Mouse (Mus musculus): ENCODE measurements around the gene Atf6. TPM values are rescaled to one million over a fixed set of nuclear protein-coding genes. Genes with fewer than 3 reads are reported as not detected.

The Atf6 gene
- polyA plus RNA-seq, 1 experiment = 9.6 TPM

- H3K27me3 ChIP-seq (ENCODE audit: control insufficient read depth, insufficient read depth, low read length) = peaks cover 1% of the 10 kb centered on the region; the same call in 1 of the 2 replicates
- peak overlapping the region; percentile 59 for H3K4me3 ChIP-seq (ENCODE audit: extremely low read depth, insufficient read depth, insufficient read length)
- DNase-seq (ENCODE audit: low read depth in 1 of 2, low spot score in 2 of 2) = no peak
- WGBS = 37% methylated on average over 11 of the region's 11 CpGs
- peaks cover 18% of the 10 kb centered on the region for H3K4me1 ChIP-seq (ENCODE audit: control insufficient read depth, insufficient read depth, insufficient read length)
- H3K27ac ChIP-seq (ENCODE audit: insufficient read depth, low read length) = no peak overlapping the region
- H3K36me3 ChIP-seq (ENCODE audit: control insufficient read depth, insufficient read depth, low read length) = no peaks in the 10 kb centered on the region
- TF ChIP-seq POLR2A (IDR thresholded peaks at IDR 0.05; ENCODE audit: low read depth, low read length) (no peak), CTCF (IDR thresholded peaks at IDR 0.05; ENCODE audit: extremely low read depth, insufficient read depth, insufficient read length, insufficient replicate concordance) (no peak)
Observed at GRCm38 (mm10) chr1:170907111-170907455, 39.5 kb upstream of the Atf6 start.

- H3K27ac ChIP-seq (ENCODE audit: insufficient read depth, low read length) = no peak overlapping the region
- no peaks in the 10 kb centered on the region for H3K36me3 ChIP-seq (ENCODE audit: control insufficient read depth, insufficient read depth, low read length)
- TF ChIP-seq CTCF (IDR thresholded peaks at IDR 0.05; ENCODE audit: extremely low read depth, insufficient read depth, insufficient read length, insufficient replicate concordance) (no peak), POLR2A (IDR thresholded peaks at IDR 0.05; ENCODE audit: low read depth, low read length) (no peak)
- peaks cover 14% of the 10 kb centered on the region for H3K4me1 ChIP-seq (ENCODE audit: control insufficient read depth, insufficient read depth, insufficient read length)
- no peak for DNase-seq (ENCODE audit: low read depth in 1 of 2, low spot score in 2 of 2)
- no peak overlapping the region for H3K4me3 ChIP-seq (ENCODE audit: extremely low read depth, insufficient read depth, insufficient read length)
- H3K27me3 ChIP-seq (ENCODE audit: control insufficient read depth, insufficient read depth, low read length) = peaks cover 1% of the 10 kb centered on the region; the same call in 1 of the 2 replicates
- WGBS = 62% methylated on average over 5 of the region's 5 CpGs
Observed at GRCm38 (mm10) chr1:170903485-170903884, 35.9 kb upstream of the Atf6 start.

DNA sequence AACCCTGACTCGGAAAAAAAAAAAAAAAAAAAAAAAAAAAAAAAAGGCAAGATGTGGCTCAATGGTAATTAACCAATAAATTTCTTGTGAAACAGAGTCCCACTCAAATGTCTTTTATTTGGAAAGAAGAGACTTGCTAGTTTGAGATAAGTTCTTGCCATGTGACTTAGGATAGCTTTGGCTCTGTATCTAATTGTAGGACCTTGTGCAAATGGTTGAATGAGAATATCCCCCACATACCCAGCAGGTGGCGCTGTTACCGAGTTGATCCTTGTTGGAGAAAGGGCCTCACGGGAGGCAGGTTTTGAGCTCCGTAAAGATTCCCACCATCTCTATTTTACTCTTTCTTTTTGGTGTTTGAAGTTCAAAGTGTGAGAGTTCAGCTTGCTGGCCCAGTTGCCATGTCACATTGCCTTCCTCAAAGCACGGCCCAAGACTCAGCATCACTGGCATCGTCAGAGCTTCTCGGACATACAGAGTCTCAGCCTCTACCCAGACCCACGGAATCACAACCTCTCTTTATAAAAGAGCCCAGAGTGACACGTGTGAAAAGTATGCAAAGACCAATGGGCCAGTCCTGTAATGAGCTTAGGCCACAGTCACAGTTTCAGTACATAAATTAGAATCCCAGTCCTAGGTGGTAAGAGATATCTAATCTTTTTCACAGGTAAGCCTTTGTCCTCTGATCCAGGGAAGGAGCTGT lies 34.1 kb upstream of the Atf6 start:
- TF ChIP-seq CTCF (IDR thresholded peaks at IDR 0.05; ENCODE audit: extremely low read depth, insufficient read depth, insufficient read length, insufficient replicate concordance) (peak; percentile 66; the same call in 1 of the 2 replicates), POLR2A (IDR thresholded peaks at IDR 0.05; ENCODE audit: low read depth, low read length) (no peak)
- WGBS = 35% methylated on average over 10 of the region's 10 CpGs
- H3K4me1 ChIP-seq (ENCODE audit: control insufficient read depth, insufficient read depth, insufficient read length) = peaks cover 4% of the 10 kb centered on the region; the same call in 1 of the 2 replicates
- no peaks in the 10 kb centered on the region for H3K27me3 ChIP-seq (ENCODE audit: control insufficient read depth, insufficient read depth, low read length)
- peak; percentile 70 to 87 for DNase-seq (ENCODE audit: low read depth in 1 of 2, low spot score in 2 of 2)
- no peak overlapping the region for H3K4me3 ChIP-seq (ENCODE audit: extremely low read depth, insufficient read depth, insufficient read length)
- H3K27ac ChIP-seq (ENCODE audit: insufficient read depth, low read length) = no peak overlapping the region
- H3K36me3 ChIP-seq (ENCODE audit: control insufficient read depth, insufficient read depth, low read length) = no peaks in the 10 kb centered on the region

DNA sequence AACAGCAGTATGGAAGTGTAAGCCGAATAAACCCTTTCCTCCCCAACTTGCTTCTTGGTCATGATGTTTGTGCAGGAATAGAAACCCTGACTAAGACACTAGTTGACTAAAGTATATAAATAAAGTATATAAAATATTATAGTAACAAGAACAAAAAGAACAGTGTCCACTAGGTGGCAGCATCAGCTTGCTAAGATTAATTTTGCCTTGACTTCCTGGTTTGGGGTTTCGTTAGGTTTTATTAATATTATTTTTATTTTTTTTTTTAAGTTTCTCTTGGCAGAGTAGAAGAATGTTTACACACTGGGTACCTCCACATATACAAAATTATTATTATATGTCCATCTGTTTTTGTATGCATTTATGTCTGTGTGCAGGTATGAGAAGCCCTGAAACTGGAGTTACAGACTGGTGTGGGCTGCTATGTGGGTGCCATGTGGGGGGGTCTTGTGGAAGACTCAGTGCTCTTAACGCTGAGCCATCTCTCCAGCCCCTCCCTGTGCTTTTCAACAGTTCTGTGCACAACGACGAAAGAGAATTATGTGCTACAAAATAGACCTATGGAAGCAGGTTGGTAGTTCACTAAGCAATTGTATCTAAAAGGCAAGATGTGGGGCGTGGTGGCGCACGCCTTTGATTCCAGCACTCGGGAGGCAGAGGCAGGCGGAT lies 33.4 kb upstream of the Atf6 start:
- TF ChIP-seq CTCF (IDR thresholded peaks at IDR 0.05; ENCODE audit: extremely low read depth, insufficient read depth, insufficient read length, insufficient replicate concordance) (0 out of 2 replicates have a peak, but pooled peaks have one; percentile 16), POLR2A (IDR thresholded peaks at IDR 0.05; ENCODE audit: low read depth, low read length) (no peak)
- WGBS = 18% methylated on average over 10 of the region's 10 CpGs
- Histone ChIP-seq H3K27me3 (ENCODE audit: control insufficient read depth, insufficient read depth, low read length) (no peaks in the 10 kb centered on the region), H3K4me3 (ENCODE audit: extremely low read depth, insufficient read depth, insufficient read length) (peak overlapping the region; percentile 25; the same call in 1 of the 2 replicates), H3K27ac (ENCODE audit: insufficient read depth, low read length) (no peak overlapping the region), H3K36me3 (ENCODE audit: control insufficient read depth, insufficient read depth, low read length) (no peaks in the 10 kb centered on the region), H3K4me1 (ENCODE audit: control insufficient read depth, insufficient read depth, insufficient read length) (peaks cover 6% of the 10 kb centered on the region; the same call in 1 of the 2 replicates)
- DNase-seq (ENCODE audit: low read depth in 1 of 2, low spot score in 2 of 2) = peak; percentile 54 to 60

- WGBS = 54% methylated on average over 16 of the region's 16 CpGs
- Histone ChIP-seq H3K4me3 (ENCODE audit: extremely low read depth, insufficient read depth, insufficient read length) (no peak overlapping the region), H3K4me1 (ENCODE audit: control insufficient read depth, insufficient read depth, insufficient read length) (peaks cover 6% of the 10 kb centered on the region; the same call in 1 of the 2 replicates), H3K36me3 (ENCODE audit: control insufficient read depth, insufficient read depth, low read length) (no peaks in the 10 kb centered on the region), H3K27me3 (ENCODE audit: control insufficient read depth, insufficient read depth, low read length) (no peaks in the 10 kb centered on the region), H3K27ac (ENCODE audit: insufficient read depth, low read length) (peak overlapping the region; percentile 40; the same call in 1 of the 2 replicates)
- TF ChIP-seq POLR2A (IDR thresholded peaks at IDR 0.05; ENCODE audit: low read depth, low read length) = no peak
- DNase-seq (ENCODE audit: low read depth in 1 of 2, low spot score in 2 of 2) = peak in 1 of 2 experiments; percentile 15
Observed at GRCm38 (mm10) chr1:170898413-170899075, 31.0 kb upstream of the Atf6 start.

DNA sequence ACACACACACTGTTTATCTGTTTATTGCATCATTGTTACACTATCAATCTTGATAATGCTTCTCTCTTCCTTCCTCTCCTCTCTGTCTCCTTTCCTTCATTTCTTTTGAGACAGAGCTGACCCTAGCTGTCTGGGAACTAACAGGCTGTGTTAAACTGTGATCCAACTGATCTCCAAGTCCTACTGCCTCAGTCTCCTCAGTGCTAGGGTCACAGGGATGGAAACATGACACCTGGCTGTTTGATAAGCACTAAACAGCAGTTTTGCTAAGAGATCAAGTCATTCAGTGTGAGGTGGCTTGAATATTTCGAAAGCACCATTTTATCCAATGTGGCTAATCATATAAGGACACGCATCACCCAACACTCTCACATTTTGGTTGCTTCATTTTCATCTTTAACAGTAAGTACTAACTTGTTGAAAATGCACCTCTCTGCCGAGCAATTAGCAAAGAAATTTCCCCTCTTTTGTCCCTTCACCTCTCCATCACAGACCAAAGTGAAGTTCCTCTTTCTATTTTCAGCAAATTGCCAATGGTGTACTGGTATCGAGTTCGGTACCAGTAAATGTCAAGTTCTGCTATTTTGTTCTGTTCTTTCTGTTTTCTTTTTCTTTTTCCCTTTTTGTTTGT lies 29.2 kb upstream of the Atf6 start:
- peak overlapping the region; percentile 30; the same call in 1 of the 2 replicates for H3K27ac ChIP-seq (ENCODE audit: insufficient read depth, low read length)
- 24% methylated on average over 5 of the region's 5 CpGs for WGBS
- no peaks in the 10 kb centered on the region for H3K27me3 ChIP-seq (ENCODE audit: control insufficient read depth, insufficient read depth, low read length)
- H3K36me3 ChIP-seq (ENCODE audit: control insufficient read depth, insufficient read depth, low read length) = no peaks in the 10 kb centered on the region
- no peak overlapping the region for H3K4me3 ChIP-seq (ENCODE audit: extremely low read depth, insufficient read depth, insufficient read length)
- H3K4me1 ChIP-seq (ENCODE audit: control insufficient read depth, insufficient read depth, insufficient read length) = peaks cover 6% of the 10 kb centered on the region; the same call in 1 of the 2 replicates
- DNase-seq (ENCODE audit: low read depth in 1 of 2, low spot score in 2 of 2) = no peak
- TF ChIP-seq CTCF (IDR thresholded peaks at IDR 0.05; ENCODE audit: extremely low read depth, insufficient read depth, insufficient read length, insufficient replicate concordance) (no peak), POLR2A (IDR thresholded peaks at IDR 0.05; ENCODE audit: low read depth, low read length) (no peak)
